7 mouse cellular contexts compared by ENCODE assay signal in genomic region chr8:94035200-94035599, GRCm38 (mm10). TPM values are rescaled to one million over a fixed set of nuclear protein-coding genes. Genes with fewer than 3 reads are reported as not detected.
DNase-seq lines count a peak whose midpoint lies in the region; ATAC-seq and TF ChIP-seq lines count a peak whose summit lies in the region.

No protein-coding gene starts in this region.

- H3K4me3 ChIP-seq in lung, embryonic 14.5 days (ENCODE audit: low read depth, low read length) = peak overlapping the region; percentile 66
- peak overlapping the region; percentile 44; the same call in 1 of the 2 replicates for H3K4me3 ChIP-seq in forebrain, embryonic 11.5 days (ENCODE audit: low read depth, low read length)
- peak overlapping the region; percentile 76; the same call in 1 of the 2 replicates for H3K4me3 ChIP-seq in limb, embryonic 14.5 days (replicated peaks; ENCODE audit: low read length)
- peak overlapping the region; percentile 4 for H3K4me3 ChIP-seq in stomach, embryonic 15.5 days (replicated peaks)

- H3K9ac ChIP-seq in lung, embryonic 14.5 days = peak overlapping the region; percentile 6
- peak overlapping the region; percentile 43 for H3K9ac ChIP-seq in forebrain, embryonic 11.5 days (ENCODE audit: low read length)
- 0 out of 2 replicates have a peak overlapping the region, but pooled peaks have one; percentile 17 for H3K9ac ChIP-seq in limb, embryonic 14.5 days (ENCODE audit: low read depth, low read length, severe bottlenecking)
- no peak overlapping the region for H3K9ac ChIP-seq in stomach, embryonic 15.5 days

- peak overlapping the region; percentile 83 for H3K4me2 ChIP-seq in lung, embryonic 14.5 days
- H3K4me2 ChIP-seq in forebrain, embryonic 11.5 days (ENCODE audit: low read depth, low read length, severe bottlenecking) = peak overlapping the region; percentile 73; the same call in 1 of the 2 replicates
- peak overlapping the region; percentile 65 for H3K4me2 ChIP-seq in limb, embryonic 14.5 days (replicated peaks; ENCODE audit: low read depth, low read length, severe bottlenecking)
- H3K4me2 ChIP-seq in stomach, embryonic 15.5 days = peak overlapping the region; percentile 66

- H3K9me3 ChIP-seq in lung, embryonic 14.5 days (ENCODE audit: low read depth, low read length) = no peaks in the 10 kb centered on the region
- H3K9me3 ChIP-seq in forebrain, embryonic 11.5 days (ENCODE audit: control insufficient read depth, low read length) = no peaks in the 10 kb centered on the region
- H3K9me3 ChIP-seq in limb, embryonic 14.5 days (ENCODE audit: control insufficient read depth, low read length) = no peaks in the 10 kb centered on the region
- H3K9me3 ChIP-seq in stomach, embryonic 15.5 days = no peaks in the 10 kb centered on the region

- H3K36me3 ChIP-seq in lung, embryonic 14.5 days (ENCODE audit: insufficient read depth) = peaks cover 9% of the 10 kb centered on the region
- peaks cover 2% of the 10 kb centered on the region; the same call in 1 of the 2 replicates for H3K36me3 ChIP-seq in forebrain, embryonic 11.5 days (ENCODE audit: control insufficient read depth, insufficient read depth, low read length)
- peaks cover 16% of the 10 kb centered on the region for H3K36me3 ChIP-seq in limb, embryonic 14.5 days (ENCODE audit: control insufficient read depth, insufficient read depth, low read length)
- peaks cover 5% of the 10 kb centered on the region; the same call in 1 of the 2 replicates for H3K36me3 ChIP-seq in stomach, embryonic 15.5 days

- no peak for TF ChIP-seq CTCF in lung, embryonic 14.5 days (IDR thresholded peaks at IDR 0.05; ENCODE audit: low read depth)

- H3K27ac ChIP-seq in lung, embryonic 14.5 days (ENCODE audit: low read depth) = no peak overlapping the region
- no peak overlapping the region for H3K27ac ChIP-seq in forebrain, embryonic 11.5 days (ENCODE audit: low read depth, low read length)
- no peak overlapping the region for H3K27ac ChIP-seq in limb, embryonic 14.5 days (replicated peaks; ENCODE audit: low read depth, low read length)
- H3K27ac ChIP-seq in stomach, embryonic 15.5 days = no peak overlapping the region

- WGBS in lung, embryonic 14.5 days = 44% methylated on average over 5 of the region's 5 CpGs
- 76% methylated on average over 5 of the region's 5 CpGs for WGBS in forebrain, embryonic 11.5 days
- WGBS in limb, embryonic 14.5 days = 46% methylated on average over 5 of the region's 5 CpGs
- WGBS in stomach, embryonic 15.5 days = 58% methylated on average over 5 of the region's 5 CpGs

- no peak for DNase-seq in lung, embryonic 14.5 days
- DNase-seq in lung, postnatal 25 days (ENCODE audit: low spot score) = no peak
- DNase-seq in forebrain, embryonic 11.5 days (ENCODE audit: low spot score) = no peak
- no peak for DNase-seq in limb, embryonic 14.5 days (ENCODE audit: low spot score)
- DNase-seq in right cerebral cortex, postnatal 4 days = no peak
- DNase-seq in urinary bladder, postnatal 4 days (ENCODE audit: low spot score in 2 of 2) = no peak

- H3K27me3 ChIP-seq in lung, embryonic 14.5 days (ENCODE audit: insufficient read depth, low read length) = no peaks in the 10 kb centered on the region
- H3K27me3 ChIP-seq in forebrain, embryonic 11.5 days (ENCODE audit: control insufficient read depth, insufficient read depth, low read length) = no peaks in the 10 kb centered on the region
- H3K27me3 ChIP-seq in limb, embryonic 14.5 days (ENCODE audit: control insufficient read depth, insufficient read depth, low read length) = no peaks in the 10 kb centered on the region
- H3K27me3 ChIP-seq in stomach, embryonic 15.5 days (replicated peaks) = no peaks in the 10 kb centered on the region

- ATAC-seq in lung, embryonic 14.5 days (ENCODE audit: insufficient read depth) = no peak
- ATAC-seq in forebrain, embryonic 11.5 days (replicated peaks; ENCODE audit: low FRiP score) = no peak
- no peak for ATAC-seq in limb, embryonic 14.5 days (ENCODE audit: low FRiP score, low read depth)
- no peak for ATAC-seq in stomach, embryonic 15.5 days (ENCODE audit: insufficient read depth, low FRiP score, low read depth)

- peaks cover 7% of the 10 kb centered on the region; the same call in 1 of the 2 replicates for H3K4me1 ChIP-seq in lung, embryonic 14.5 days (ENCODE audit: insufficient read depth)
- H3K4me1 ChIP-seq in forebrain, embryonic 11.5 days (replicated peaks; ENCODE audit: control insufficient read depth, insufficient read depth, low read length) = peaks cover 12% of the 10 kb centered on the region
- peaks cover 18% of the 10 kb centered on the region for H3K4me1 ChIP-seq in limb, embryonic 14.5 days (ENCODE audit: control insufficient read depth, insufficient read depth, low read length)
- H3K4me1 ChIP-seq in stomach, embryonic 15.5 days = peaks cover 10% of the 10 kb centered on the region

- no peak for TF ChIP-seq POLR2A in limb, embryonic 14.5 days (IDR thresholded peaks at IDR 0.05; ENCODE audit: borderline replicate concordance, extremely low read depth, insufficient read depth, insufficient read length)

RNA-seq across cellular contexts. Expression of gene Nudt21, which starts 1.6 kb away (rescaled TPM):
- polyA plus RNA-seq in lung, embryonic 14.5 days (2014; fragmentation: Nextera tagmentation; extraction: Ambion mirVana) = 134 and 140 TPM in 2 replicates
- polyA plus RNA-seq in forebrain, embryonic 11.5 days (2014; fragmentation: Nextera tagmentation; extraction: Ambion mirVana) = 195 and 201 TPM in 2 replicates
- polyA plus RNA-seq in limb, embryonic 14.5 days (2012; rRNA removed) = 47.2 and 79.3 TPM in 2 replicates
- 117 and 118 TPM in 2 replicates for polyA plus RNA-seq in limb, embryonic 14.5 days (2014; fragmentation: Nextera tagmentation; extraction: Ambion mirVana)
- 103 and 106 TPM in 2 replicates for polyA plus RNA-seq in stomach, embryonic 15.5 days (2015; fragmentation: Nextera tagmentation; extraction: Ambion mirVana)

RNA-seq across cellular contexts. Expression of gene Ogfod1, which starts 1.8 kb away (rescaled TPM):
- polyA plus RNA-seq in lung, embryonic 14.5 days (2014; fragmentation: Nextera tagmentation; extraction: Ambion mirVana) = 14.2 and 17.3 TPM in 2 replicates
- polyA plus RNA-seq in forebrain, embryonic 11.5 days (2014; fragmentation: Nextera tagmentation; extraction: Ambion mirVana) = 16.3 and 18.7 TPM in 2 replicates
- 13.4 and 13.5 TPM in 2 replicates for polyA plus RNA-seq in limb, embryonic 14.5 days (2012; rRNA removed)
- polyA plus RNA-seq in limb, embryonic 14.5 days (2014; fragmentation: Nextera tagmentation; extraction: Ambion mirVana) = 17.3 and 18.7 TPM in 2 replicates
- polyA plus RNA-seq in stomach, embryonic 15.5 days (2015; fragmentation: Nextera tagmentation; extraction: Ambion mirVana) = 13.2 and 14.2 TPM in 2 replicates

RNA-seq across cellular contexts. Expression of gene Amfr, which starts 22.6 kb away (rescaled TPM):
- 53.6 and 54.7 TPM in 2 replicates for polyA plus RNA-seq in lung, embryonic 14.5 days (2014; fragmentation: Nextera tagmentation; extraction: Ambion mirVana)
- polyA plus RNA-seq in forebrain, embryonic 11.5 days (2014; fragmentation: Nextera tagmentation; extraction: Ambion mirVana) = 60.5 and 65.3 TPM in 2 replicates
- 56.9 and 79.0 TPM in 2 replicates for polyA plus RNA-seq in limb, embryonic 14.5 days (2012; rRNA removed)
- 55.9 and 56.2 TPM in 2 replicates for polyA plus RNA-seq in limb, embryonic 14.5 days (2014; fragmentation: Nextera tagmentation; extraction: Ambion mirVana)
- 48.6 and 51.4 TPM in 2 replicates for polyA plus RNA-seq in stomach, embryonic 15.5 days (2015; fragmentation: Nextera tagmentation; extraction: Ambion mirVana)

Comparison
In these comparisons a context has a peak if more than half of its experiments do, and no peak if none do; other contexts are left out.
1. H3K4me3 ChIP-seq: peak in every context shown above with its lines; median percentile 76 in limb, embryonic 14.5 days; 66 in lung, embryonic 14.5 days; 44 in forebrain, embryonic 11.5 days; 4 in stomach, embryonic 15.5 days.